Mouse (Mus musculus) heart, embryonic 14.5 days (tissue): Measurements from ENCODE around the gene Mark2. TPM values are rescaled to one million over a fixed set of nuclear protein-coding genes. Genes with fewer than 3 reads are reported as not detected.
"Not testable (repeated sequence)": the region's sequence is repeated elsewhere in the genome, so short reads cannot be mapped to it uniquely, and the experiment has no call there.

Experiments
- ATAC-seq: fragments of 200-750 bp; cut with Nextera tagmentation; 2 replicates; pipeline ENCODE4 v1.8.0; 2017; ENCODE audit warnings: low read depth, moderate TSS enrichment; ENCODE audit not compliant: insufficient number of reproducible peaks, insufficient read depth, low FRiP score
- H3K27ac ChIP-seq, 2 experiments: fragments of 200-500 bp in 1 of 2; fragments of 300-500 bp in 1 of 2; sonication (generic) in 1 of 2; replicated peaks in 1 of 2; 2 replicates each; pipeline ENCODE4 v1.5.1; 2012 to 2014; ENCODE audit warnings: low read depth in 2 of 2, low read length in 2 of 2, control low read depth in 1 of 2, mild to moderate bottlenecking in 1 of 2, mixed read lengths in 1 of 2; ENCODE audit not compliant: control insufficient read depth in 1 of 2, insufficient read depth in 1 of 2
- H3K27me3 ChIP-seq: fragments of 300-500 bp; sonication (generic); 2 replicates; pipeline ENCODE4 v1.6.1; 2014; ENCODE audit warnings: mild to moderate bottlenecking, low read length, control low read depth; ENCODE audit not compliant: control insufficient read depth, insufficient read depth
- H3K36me3 ChIP-seq: fragments of 300-500 bp; sonication (generic); 2 replicates; pipeline ENCODE4 v1.6.1; 2014; ENCODE audit warnings: mild to moderate bottlenecking, control low read depth, low read length, mixed read lengths; ENCODE audit not compliant: control insufficient read depth, insufficient read depth
- H3K4me1 ChIP-seq, 2 experiments: fragments of 200-500 bp in 1 of 2; fragments of 300-500 bp in 1 of 2; sonication (generic) in 1 of 2; 2 replicates each; pipeline ENCODE4 v1.6.1; 2012 to 2014; ENCODE audit warnings: low read length in 2 of 2, control low read depth in 1 of 2, mixed read lengths in 1 of 2; ENCODE audit not compliant: control insufficient read depth in 2 of 2, insufficient read depth in 2 of 2
- H3K4me2 ChIP-seq: fragments of 300-500 bp; sonication (generic); 2 replicates; pipeline ENCODE4 v1.6.1; 2014; ENCODE audit warnings: mild to moderate bottlenecking, low read length
- H3K4me3 ChIP-seq, 2 experiments: fragments of 200-500 bp in 1 of 2; fragments of 300-500 bp in 1 of 2; sonication (generic) in 1 of 2; 2 replicates each; pipeline ENCODE4 v1.5.1; 2012 to 2014; ENCODE audit warnings: low read length in 2 of 2, mild to moderate bottlenecking in 2 of 2, control low read depth in 1 of 2, low read depth in 1 of 2, moderate library complexity in 1 of 2; ENCODE audit not compliant: control insufficient read depth in 1 of 2, insufficient read depth in 1 of 2
- H3K9ac ChIP-seq: fragments of 300-500 bp; sonication (generic); 2 replicates; pipeline ENCODE4 v1.6.1; 2014; ENCODE audit warnings: mild to moderate bottlenecking, low read length
- H3K9me3 ChIP-seq: fragments of 300-500 bp; sonication (generic); 2 replicates; pipeline ENCODE4 v1.6.1; 2016; ENCODE audit warnings: low read length, control low read depth; ENCODE audit not compliant: control insufficient read depth
- WGBS: fragments of 180-500 bp; shearing (Covaris S2); extraction: QIAGEN DNeasy Blood & Tissue Kit; methylation state at CpG from one replicate; pipeline ENCODE4 v1.1.7; 2014; 5-methylcytosine and 5-hydroxymethylcytosine counted together
- polyA plus RNA-seq: library from polyadenylated mRNA; unstranded; fragments of >200 nt; fragmentation: Nextera tagmentation; extraction: Ambion mirVana; gene quantifications from 2 replicates; pipeline ENCODE4 v1.2.1, GENCODE M21; 2014

The Mark2 gene
- polyA plus RNA-seq, 1 experiment from 2014 or later, result 40.2 TPM

- H3K27me3 ChIP-seq, result no peaks in the 10 kb centered on the region
- H3K4me1 ChIP-seq, result peaks cover 0 to 21% of the 10 kb centered on the region in 2 experiments; a peak in 2 of 4 replicates
- no peaks in the 10 kb centered on the region for H3K9me3 ChIP-seq
- H3K4me2 ChIP-seq, result no peak overlapping the region
- no peak overlapping the region for H3K27ac ChIP-seq
- ATAC-seq, result no peak
- H3K4me3 ChIP-seq, result no peak overlapping the region
- 61% methylated on average over 2 of the region's 2 CpGs for WGBS
- peaks cover 44% of the 10 kb centered on the region for H3K36me3 ChIP-seq
- no peak overlapping the region for H3K9ac ChIP-seq
These were observed 36.0 kb upstream of the Mark2 start for GRCm38 (mm10) chr19:7377639-7378038.

- H3K4me2 ChIP-seq, result no peak overlapping the region
- ATAC-seq, result no peak
- peaks cover 75% of the 10 kb centered on the region for H3K36me3 ChIP-seq
- H3K4me1 ChIP-seq, result peaks cover 0 to 9% of the 10 kb centered on the region in 2 experiments; a peak in 1 of 4 replicates
- no peak overlapping the region for H3K27ac ChIP-seq
- H3K9ac ChIP-seq, result no peak overlapping the region
- H3K9me3 ChIP-seq, result no peaks in the 10 kb centered on the region
- 92% methylated on average over 8 of the region's 8 CpGs for WGBS
- H3K27me3 ChIP-seq, result no peaks in the 10 kb centered on the region
- H3K4me3 ChIP-seq, result no peak overlapping the region
These were observed 32.8 kb upstream of the Mark2 start for GRCm38 (mm10) chr19:7374491-7374890.

DNA sequence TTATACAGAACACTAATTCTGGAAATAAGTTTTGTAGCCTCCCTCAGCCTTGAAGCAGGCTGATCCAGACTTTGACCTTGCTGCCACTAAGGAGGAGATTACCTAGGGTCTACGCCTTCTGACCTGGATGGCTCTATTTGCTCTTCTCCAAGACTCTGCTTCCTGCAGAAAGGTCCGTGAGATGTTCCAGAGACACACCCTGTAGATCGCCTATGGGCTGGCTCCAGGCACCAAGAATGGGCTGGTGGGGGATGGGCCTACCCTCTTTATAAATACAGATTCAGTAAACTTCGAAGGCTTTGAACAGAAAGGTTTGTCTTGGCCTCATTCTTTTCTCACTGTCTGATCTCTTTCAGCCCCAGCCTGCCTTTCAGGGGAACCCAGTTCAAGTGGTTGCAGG lies 27.8 kb upstream of the Mark2 start:
- 87% methylated on average over 4 of the region's 4 CpGs for WGBS
- H3K4me2 ChIP-seq, H3K9ac ChIP-seq, H3K9me3 ChIP-seq, H3K27ac ChIP-seq, H3K27me3 ChIP-seq, ATAC-seq, H3K4me1 ChIP-seq, H3K4me3 ChIP-seq: not testable (repeated sequence)
- H3K36me3 ChIP-seq, result peaks cover 91% of the 10 kb centered on the region

DNA sequence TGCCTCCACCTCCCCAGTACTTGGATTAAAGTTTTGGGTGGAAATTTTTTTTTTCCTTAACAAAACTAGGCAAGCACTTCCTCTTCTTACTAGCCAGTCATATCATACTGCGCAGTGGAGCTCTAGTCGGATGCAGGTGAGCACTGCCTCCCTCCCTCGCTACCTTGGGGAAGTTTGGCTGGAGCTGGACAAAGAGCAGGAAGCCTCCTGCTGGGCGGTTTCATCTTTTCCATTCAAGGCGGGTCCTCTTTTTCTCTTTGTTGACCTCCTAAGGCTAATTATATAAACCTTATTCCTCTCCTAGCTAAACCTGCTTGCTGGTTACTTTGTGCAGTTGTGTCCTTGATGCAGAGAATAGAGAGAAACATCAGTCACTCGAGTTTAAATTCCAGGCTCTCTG lies 12.0 kb upstream of the Mark2 start:
- no peak overlapping the region for H3K4me2 ChIP-seq
- no peak overlapping the region for H3K27ac ChIP-seq
- ATAC-seq, result no peak
- H3K27me3 ChIP-seq, result no peaks in the 10 kb centered on the region
- no peaks in the 10 kb centered on the region for H3K9me3 ChIP-seq
- 56% methylated on average over 6 of the region's 6 CpGs for whole genome bisulfite sequencing
- no peak overlapping the region for H3K9ac ChIP-seq
- no peak overlapping the region for H3K4me3 ChIP-seq
- no peaks in the 10 kb centered on the region for H3K4me1 ChIP-seq
- H3K36me3 ChIP-seq, result peaks cover 25% of the 10 kb centered on the region

DNA sequence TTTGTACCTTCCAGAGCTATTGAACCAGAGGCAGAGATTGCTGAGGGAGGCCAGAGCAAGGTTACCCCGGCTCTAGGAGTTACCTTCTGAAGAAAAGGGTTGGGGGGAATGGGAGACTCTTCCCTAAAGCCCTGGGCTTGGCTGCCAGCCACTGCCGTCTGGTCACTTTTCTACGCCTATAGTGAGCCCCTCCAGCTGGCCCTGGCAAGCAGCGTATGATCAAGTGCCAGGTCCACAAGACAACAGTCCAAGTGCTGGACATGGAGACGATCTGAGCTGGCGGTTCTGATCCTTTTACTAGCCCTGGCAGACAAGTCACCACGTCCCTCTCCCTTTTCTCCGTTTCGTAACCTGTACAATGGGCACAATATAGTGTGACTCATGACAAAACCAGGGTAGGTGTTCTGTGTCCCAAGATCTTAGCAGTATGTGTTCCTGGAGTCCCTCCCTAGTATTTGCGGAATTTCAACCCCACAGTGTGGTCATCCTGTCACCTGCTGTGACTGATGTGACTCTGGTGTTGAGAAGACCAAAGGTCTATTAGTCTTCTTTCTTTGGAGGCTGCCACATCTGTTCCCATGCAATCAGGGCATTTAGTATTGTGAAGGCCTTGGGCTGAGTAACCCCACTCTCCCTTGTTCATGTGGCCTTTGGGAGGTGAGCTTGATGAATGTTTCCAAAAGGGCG lies 11.3 kb upstream of the Mark2 start:
- Histone ChIP-seq H3K9me3 (no peaks in the 10 kb centered on the region), H3K4me1 (no peaks in the 10 kb centered on the region), H3K36me3 (peaks cover 18% of the 10 kb centered on the region)

GRCm38 (mm10) chr19:7349993-7350392 lies 8.3 kb upstream of the Mark2 start:
- WGBS, result 47% methylated on average over 1 of the region's 1 CpGs
- no peak overlapping the region for H3K9ac ChIP-seq
- ATAC-seq, result no peak

More for the DNA sequence above, 11.3 kb upstream of the Mark2 start:
- 70% methylated on average over 11 of the region's 11 CpGs for WGBS
- ATAC-seq, result no peak
- no peaks in the 10 kb centered on the region for H3K27me3 ChIP-seq
- no peak overlapping the region for H3K4me3 ChIP-seq
- no peak overlapping the region for H3K27ac ChIP-seq
- no peak overlapping the region for H3K4me2 ChIP-seq
- no peak overlapping the region for H3K9ac ChIP-seq

DNA sequence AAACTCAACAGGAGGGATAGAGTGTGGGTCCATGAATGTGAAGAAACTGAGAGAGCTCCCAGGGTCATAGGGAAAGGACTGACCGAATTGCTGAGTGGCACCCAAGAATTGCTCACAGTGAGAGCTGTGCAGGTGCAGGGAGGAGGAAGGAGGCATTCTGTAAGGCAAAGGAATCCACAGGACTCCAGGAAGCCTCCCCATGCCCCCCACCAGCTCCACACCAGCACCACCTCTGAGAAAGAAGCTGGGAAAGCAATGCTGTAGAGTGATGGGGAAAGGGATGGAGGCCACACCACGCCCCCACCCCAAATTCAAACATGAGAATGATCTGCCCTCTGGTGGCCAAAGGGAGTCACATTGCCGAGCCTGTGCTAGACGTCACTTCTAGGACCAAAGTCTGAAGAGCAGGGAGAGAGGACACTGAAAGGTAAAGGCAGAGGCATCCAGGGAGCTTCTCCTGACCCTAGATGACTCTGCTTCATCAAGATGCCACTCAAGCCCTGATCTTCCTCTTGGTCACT lies 3.6 kb upstream of the Mark2 start:
- Histone ChIP-seq H3K27me3 (no peaks in the 10 kb centered on the region), H3K4me3 (no peak overlapping the region), H3K4me1 (peaks cover 0 to 5% of the 10 kb centered on the region in 2 experiments; a peak in 3 of 4 replicates), H3K4me2 (no peak overlapping the region), H3K9ac (no peak overlapping the region), H3K27ac (no peak overlapping the region), H3K9me3 (no peaks in the 10 kb centered on the region), H3K36me3 (no peaks in the 10 kb centered on the region)
- ATAC-seq, result no peak
- 20% methylated on average over 4 of the region's 4 CpGs for WGBS

More at GRCm38 (mm10) chr19:7349993-7350392, 8.3 kb upstream of the Mark2 start:
- H3K27ac ChIP-seq, result no peak overlapping the region
- no peaks in the 10 kb centered on the region for H3K4me1 ChIP-seq
- no peaks in the 10 kb centered on the region for H3K9me3 ChIP-seq
- no peak overlapping the region for H3K4me3 ChIP-seq
- no peaks in the 10 kb centered on the region for H3K27me3 ChIP-seq
- no peaks in the 10 kb centered on the region for H3K36me3 ChIP-seq
- H3K4me2 ChIP-seq, result no peak overlapping the region

DNA sequence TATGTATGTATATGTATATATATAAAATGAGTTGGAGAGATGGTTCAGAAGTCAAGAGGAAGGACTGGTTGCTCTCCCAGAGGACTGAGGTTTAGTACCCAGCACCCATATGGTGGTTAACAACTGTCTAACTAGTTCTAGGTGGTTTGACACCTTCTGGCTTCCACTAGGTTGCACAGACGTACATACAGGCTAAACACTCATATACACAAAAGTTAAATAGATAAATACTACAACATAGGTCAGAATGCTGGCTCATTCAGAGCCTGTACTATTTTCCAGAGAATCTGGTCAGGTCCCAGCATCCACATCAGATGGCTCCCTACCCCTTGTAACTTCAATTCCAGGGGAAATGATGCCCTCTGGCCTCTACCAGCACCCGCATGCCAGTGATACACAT lies 986 bp upstream of the Mark2 start:
- no peak for ATAC-seq
- Histone ChIP-seq H3K27ac (no peak overlapping the region), H3K4me1 (peaks cover 24 to 26% of the 10 kb centered on the region in 2 experiments), H3K4me2 (no peak overlapping the region), H3K36me3 (peaks cover 4% of the 10 kb centered on the region; the same call in 1 of the 2 replicates), H3K4me3 (no peak overlapping the region), H3K9ac (no peak overlapping the region), H3K27me3 (no peaks in the 10 kb centered on the region), H3K9me3 (no peaks in the 10 kb centered on the region)
- WGBS, result 69% methylated on average over 2 of the region's 2 CpGs
